Mouse (Mus musculus) lung, adult 18-20 months (tissue): Measurements from ENCODE around the gene Cacna1i.

Source experiments
- DNase-seq, 2 experiments: peaks; one replicate each; pipeline ENCODE4 v3.0.0; 2022; ENCODE audit warnings: mixed read lengths in 2 of 2

The Cacna1i gene

DNA sequence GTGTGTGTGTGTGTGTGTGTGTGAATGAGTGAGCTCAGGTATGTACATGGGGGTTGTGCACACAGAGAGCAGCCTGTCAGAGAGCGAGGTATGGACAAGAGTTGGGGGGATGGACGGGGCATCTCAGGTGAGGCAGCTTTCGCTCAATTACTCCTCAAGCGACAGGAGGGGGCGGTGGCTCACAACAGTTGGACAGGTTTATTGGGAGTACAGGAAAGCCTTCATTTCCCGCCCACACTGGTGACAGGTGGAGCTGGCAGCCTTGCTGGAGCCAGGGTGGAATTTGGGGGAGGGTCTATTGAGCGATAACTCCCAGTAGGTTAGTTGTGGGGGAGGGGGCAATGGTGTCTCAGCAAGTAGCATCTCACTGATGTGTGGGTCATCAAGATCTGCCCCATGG, 48.2 kb downstream of the Cacna1i start:
- no peak for DNase-seq

DNA sequence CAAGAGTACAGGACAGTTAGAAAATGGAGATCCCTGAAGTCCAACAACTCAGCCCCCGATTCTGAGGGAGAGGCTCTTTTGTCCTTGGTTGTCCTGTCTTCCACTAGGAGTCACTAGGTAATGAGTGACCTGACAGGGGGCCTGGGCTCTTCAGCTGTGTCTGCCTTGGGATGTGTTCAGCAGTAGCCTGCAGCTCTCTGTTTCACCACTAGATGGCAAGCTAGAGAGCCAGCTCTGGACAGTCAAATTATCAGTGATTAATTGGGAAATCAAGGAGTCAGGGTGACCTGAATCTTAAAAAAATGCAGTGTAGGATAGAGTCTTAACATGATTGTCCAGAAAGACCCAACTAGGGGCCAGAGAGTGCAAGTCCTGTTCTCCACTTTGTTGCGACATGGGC, 53.3 kb downstream of the Cacna1i start:
- DNase-seq = peak in 1 of 2 experiments; percentile 12

DNA sequence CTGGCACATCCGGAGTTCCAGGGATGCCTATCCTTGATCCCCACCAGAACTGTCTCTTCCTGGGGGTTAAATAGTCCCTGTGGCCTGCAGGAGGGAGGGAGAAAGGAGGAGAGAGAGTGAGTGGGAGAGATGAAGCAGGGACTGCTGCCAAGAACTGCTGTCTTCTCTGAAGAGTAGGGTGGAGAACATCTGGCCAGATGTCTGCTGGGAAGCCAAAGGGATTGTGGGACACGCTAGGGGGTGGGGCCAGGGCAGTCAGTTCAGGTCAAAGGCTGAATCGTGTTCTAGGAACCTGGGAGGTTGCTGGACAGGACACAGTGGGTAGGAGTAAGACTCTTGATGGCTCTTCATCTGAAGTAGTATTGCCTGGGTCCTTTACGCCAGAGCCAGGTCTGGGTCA, 55.4 kb downstream of the Cacna1i start:
- no peak for DNase-seq

DNA sequence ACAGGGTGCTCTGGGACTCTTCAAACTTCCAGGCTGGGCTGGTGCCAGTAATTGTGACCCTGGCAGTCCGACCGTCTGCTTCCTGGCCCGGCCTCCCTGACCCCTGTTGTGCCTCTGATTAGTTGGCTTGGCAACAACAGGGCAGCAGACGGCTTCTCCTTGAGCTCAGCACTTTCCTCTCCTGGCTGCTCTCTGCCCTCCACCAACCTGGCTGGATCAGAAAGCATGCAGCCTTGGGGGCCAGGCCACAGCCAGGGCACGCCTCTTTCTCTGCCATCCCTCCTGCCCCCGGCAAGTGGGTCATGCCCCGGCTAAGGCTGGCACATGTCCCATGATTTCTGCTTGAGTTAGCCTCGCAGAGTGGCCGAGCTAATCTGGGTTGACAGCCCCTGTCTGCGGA, 56.0 kb downstream of the Cacna1i start:
- DNase-seq = no peak

DNA sequence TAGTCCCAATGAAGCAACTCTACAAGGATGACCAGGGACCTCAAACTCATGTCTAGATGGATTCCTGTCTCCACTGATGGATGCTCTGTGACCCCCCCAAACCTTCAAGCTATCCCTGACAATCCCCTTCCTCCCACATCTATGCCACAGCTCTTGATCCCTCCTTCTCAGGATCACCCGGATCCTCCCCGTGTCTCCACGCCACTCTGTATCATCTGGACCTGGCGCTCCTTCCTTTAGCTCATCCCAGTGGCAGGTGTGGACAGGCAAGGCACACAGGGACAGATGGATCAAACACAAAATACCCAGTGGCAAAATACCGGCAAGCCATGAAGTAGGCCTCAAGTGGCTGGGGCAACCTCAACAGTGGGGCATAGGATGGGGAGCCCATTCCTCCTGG, 56.7 kb downstream of the Cacna1i start:
- DNase-seq = no peak

DNA sequence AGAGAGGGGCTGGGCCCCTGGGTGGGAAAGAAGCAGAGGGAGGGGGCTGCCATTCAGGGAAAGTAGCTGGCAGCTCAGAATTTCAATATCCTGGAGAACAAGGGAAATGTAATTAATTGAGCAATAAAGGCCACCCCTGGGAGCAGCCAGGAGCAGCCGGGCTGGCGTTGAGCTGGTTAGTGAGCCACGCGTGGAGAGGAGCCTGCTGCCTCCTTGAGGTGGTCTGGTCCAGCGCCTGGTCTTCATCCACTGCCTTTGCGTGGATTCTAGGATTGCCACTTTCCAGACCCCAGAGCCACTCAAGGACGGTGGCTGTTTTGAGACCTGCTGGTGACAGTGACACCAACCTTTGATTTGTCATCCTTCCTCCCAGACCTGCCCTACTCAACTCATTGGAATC, 59.5 kb downstream of the Cacna1i start:
- DNase-seq = no peak

DNA sequence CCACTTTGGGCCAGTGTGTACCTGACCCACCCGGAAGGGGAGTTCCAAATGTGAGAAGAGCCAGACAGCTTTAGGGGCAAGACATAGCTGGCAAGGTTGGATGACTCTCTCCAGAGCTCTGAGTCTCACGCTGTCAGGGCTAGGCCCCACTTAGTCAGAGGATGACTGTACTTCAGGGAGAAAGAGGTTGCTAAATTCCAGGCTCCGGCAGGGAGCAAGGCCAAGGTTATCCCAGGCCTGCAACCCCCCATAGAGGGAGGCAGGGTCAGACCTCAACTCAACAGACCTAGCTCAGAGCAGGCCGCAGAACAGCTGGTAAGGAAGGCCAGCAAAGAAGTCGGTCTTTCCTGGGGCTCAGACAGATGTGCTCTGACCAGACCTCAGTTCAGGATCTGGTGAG, 63.4 kb downstream of the Cacna1i start:
- DNase-seq = no peak

DNA sequence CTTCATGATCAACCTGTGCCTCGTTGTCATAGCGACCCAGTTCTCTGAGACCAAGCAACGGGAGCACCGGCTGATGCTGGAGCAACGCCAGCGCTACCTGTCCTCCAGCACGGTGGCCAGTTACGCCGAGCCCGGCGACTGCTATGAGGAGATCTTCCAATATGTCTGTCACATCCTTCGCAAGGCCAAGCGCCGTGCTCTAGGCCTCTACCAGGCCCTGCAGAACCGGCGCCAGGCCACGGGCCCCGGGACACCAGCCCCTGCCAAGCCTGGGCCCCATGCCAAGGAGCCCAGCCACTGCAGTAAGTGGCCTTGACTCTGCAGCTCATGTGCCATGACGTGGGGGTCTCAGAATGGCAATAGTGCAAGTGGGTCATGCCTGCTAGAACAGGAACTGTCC, 71.8 kb downstream of the Cacna1i start:
- DNase-seq = no peak

DNA sequence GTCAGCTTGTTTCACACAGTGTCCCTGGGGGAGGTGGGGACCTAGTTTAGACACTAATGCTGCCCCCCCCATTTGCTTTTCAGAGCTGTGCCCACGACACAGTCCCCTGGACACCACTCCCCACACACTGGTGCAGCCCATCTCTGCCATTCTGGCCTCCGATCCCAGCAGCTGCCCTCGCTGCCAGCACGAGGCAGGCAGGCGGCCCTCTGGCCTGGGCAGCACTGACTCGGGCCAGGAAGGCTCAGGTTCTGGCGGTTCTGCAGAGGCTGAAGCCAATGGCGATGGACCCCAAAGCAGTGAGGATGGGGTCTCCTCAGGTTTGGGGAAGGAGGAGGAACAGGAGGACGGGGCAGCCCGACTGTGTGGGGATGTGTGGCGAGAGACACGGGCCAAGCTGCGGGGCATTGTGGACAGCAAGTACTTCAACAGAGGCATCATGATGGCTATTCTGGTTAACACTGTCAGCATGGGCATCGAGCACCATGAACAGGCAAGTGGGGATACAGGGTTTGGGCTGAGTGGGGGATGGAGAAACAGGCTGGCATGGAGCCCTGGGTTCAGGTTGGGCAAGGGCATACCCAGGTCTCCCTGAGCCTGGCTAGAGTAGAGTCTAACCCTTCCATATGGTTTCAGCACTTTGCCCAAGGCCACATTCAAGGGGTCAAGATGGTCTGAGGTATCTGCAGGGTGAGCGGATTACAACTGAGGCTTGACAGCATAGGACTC, 74.9 kb downstream of the Cacna1i start:
- DNase-seq = no peak

DNA sequence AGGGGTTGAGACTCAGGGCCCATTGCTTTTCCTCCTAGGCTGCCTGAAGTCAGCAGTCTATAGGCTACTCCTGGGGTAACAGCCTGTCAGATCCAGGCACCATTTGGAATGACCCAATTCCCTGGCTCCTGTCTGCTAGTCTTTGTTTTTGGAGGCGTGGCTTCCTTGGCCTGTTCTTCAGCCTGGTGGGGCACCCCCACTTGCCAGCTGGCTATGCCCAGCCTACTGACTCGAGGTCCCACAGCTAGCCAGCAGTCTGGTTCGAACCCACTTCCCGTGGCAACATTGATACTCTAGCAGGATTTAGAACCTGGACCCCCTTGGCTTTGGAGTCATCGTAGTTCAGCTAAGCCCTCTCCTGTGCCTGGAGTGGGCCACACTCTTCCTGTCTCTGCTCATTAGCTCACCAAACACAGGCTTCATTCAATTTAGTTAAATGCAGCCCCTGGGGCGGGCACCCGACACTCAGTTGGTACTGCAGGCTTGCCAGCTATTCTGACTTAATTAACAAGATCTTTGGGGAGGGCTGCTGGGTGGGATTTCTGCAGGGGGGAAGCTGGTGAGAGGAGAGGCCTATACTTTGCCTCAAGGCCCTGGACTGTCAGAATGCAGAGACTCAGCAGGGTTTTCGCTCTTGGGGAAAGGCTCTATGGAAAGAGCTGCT, 75.6 kb downstream of the Cacna1i start:
- no peak for DNase-seq

DNA sequence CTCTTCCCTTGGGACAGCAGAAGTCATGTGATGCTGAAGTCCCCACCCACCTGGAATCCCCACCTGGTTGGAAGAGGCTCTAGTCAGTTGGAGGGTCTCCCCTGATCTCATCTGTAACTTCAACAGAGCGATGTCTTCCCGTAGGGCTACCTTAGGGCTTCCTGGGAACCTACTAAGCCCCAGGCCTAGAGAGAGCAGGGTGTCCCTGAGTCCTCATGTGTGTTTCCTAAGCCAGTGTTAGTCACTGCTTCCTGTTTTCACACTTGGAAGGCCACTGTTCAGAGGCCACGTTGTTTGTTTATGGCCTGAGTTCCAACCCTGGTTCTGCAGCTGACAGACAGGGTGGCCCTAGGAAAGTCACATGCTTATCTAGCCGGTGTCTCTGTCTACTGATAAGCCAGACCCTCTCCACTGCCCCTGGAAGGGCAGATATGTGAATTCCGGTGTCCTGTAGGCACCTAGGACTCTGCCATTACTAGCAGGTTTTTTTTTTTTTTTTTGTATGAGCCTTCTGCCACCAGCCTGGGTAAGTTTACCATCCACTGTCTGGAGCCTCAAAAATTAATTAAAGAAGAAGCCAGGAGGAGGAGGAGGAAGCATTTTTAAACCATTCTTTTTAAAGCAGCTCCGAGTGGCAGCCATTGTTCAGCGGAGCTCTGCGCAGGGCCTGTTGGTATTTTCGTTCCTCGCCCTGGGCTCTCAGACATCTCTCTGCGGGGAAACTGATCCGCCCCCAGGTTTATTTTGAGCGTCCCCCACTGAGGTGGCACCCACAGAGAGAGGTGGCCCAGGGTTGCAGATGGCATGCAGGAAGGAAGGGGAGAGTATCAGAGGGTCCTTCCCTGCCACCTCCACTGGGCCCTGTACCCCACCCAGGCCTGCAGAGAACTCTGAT, 77.0 kb downstream of the Cacna1i start:
- no peak for DNase-seq

DNA sequence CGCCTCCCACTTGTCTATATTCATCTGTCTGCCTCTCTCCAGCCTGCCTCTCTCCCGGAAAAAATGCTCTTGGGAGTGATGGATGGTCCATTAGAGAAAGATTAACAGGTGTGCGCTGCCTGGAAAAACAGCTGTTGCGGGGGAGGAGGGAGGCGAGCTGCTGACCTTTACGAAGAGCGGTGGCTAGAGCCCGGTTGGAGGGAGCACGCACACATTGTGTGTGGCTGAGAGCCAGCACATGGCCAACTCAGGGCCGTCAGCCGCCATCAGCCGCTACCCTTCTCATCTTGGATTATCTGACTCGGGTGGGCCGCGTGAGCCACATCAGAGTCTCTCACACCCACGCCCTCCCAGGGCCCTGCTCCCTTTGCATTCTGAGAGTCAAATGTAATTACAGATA, 79.9 kb downstream of the Cacna1i start:
- DNase-seq = no peak

DNA sequence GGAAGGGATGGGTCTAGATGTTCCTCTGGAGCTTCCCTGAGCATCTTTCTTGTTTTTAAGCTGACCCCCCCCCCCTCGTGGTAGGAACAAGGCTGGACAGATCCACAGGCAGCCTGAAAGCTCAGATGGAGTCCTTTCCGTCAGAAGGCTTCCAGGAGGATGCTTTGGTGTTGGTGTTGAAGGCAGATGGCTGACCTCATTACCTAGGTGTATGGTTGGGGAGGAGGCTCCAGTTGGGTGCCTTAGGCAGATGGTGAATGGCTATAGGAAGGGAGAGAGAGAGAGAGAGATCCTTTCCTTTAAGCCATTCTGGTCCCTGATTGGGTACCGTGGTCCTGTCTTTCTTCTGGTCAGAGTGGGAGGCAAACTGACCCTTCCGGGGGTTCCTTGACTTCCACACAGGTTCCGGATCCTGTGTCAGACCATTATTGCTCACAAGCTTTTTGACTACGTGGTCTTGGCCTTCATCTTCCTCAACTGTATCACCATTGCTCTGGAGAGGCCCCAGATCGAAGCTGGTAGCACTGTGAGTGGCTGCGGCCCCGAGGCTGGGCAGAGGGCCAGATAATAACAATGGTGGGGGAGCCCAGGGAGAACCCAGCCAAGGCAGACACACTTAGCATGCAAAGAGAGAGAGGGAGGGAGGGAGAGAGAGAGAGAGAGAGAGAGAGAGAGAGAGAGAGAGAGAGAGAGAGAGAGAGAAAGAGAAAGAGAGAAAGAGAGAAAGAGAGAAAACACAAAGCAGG, 86.4 kb downstream of the Cacna1i start:
- DNase-seq = no peak

DNA sequence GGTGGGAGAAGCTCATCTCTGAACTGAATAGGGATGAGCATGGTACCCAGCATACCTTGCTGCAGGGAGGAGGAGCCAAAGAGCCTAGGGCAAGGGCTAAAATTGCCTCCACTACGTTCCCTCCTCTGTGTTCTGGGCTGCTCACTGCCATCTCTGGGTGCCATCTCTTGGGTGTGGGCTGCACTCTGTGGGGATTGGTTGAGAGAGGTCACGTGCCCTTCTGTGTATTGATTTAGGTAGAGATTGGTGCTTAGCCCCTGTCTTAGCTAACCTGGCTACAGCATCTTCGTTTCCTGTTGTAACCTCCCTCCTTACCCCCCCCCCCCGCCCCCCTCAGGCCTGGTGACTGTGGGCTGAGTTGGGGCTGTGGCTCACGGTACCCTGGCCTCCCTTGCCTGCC, 87.8 kb downstream of the Cacna1i start:
- no peak for DNase-seq

DNA sequence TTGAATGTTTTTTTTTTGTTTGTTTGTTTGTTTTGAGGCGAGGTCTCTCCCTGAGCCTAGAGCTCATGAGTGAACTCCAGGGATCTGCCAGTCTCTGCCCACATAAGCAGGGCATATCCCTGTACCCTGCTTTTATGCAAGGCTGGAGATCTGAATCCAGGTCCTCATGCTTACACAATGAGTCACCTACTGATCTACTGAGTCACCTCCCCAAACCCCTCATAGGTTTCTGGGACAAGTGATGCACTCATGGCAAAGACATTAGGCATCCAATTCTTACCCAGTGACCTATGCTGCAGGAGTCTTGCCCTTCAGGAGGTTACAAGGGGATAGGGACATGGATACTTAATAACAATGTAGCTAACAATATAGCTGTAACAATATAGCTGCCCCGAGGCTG, 100.1 kb downstream of the Cacna1i start:
- no peak for DNase-seq

DNA sequence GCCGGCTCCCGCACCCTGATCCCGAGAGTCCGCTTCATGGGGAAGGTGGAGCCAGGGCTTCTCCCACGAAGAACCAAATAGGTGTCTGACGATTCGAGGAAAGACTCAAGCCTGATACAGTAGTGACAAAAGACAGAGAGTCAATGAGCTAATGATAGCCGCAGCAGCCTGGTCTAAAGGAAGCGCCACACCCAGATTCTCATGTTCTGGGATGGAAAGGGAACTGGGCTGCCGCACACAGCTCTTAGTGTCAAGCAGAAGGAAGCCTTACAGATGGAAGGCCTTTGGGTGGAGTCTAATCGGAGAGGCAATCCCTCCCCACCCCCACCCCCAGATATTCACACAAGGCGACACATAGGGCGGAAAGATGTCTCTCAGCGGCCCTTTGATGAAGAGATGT, 104.8 kb downstream of the Cacna1i start:
- DNase-seq = no peak

DNA sequence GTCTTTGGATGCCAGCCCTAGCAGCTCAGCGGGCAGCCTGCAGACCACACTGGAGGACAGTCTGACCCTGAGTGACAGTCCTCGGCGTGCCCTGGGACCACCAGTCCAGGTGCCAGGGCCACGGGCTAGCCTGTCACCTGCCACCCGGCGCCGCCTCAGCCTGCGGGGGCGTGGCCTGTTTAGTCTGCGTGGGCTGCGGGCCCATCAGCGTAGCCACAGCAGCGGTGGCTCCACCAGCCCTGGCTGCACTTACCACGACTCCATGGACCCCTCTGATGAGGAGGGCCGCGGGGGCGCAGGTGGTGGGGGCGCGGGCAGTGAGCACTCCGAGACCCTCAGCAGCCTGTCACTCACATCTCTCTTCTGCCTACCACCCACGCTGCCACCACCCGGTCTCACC, 108.0 kb downstream of the Cacna1i start:
- no peak for DNase-seq

DNA sequence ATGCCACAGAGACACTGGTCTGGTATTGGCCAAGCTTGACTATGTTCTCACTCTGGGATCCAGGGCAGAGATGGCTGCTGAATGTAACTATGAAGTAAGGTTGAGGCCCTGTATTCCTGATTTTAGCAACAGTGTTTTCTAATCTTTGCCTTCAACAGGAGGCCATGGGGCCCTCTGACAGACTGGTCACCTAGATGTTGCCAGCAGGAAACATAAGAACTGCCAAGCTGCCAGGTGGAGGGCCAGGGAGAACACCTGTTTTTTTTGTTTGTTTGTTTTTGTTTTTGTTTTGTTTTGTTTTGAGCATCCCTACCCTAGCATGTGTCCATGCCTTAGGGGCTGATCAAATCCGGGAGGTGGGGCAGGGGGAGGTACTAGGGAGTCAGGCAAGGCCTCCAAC, 112.4 kb downstream of the Cacna1i start:
- DNase-seq = no peak

DNA sequence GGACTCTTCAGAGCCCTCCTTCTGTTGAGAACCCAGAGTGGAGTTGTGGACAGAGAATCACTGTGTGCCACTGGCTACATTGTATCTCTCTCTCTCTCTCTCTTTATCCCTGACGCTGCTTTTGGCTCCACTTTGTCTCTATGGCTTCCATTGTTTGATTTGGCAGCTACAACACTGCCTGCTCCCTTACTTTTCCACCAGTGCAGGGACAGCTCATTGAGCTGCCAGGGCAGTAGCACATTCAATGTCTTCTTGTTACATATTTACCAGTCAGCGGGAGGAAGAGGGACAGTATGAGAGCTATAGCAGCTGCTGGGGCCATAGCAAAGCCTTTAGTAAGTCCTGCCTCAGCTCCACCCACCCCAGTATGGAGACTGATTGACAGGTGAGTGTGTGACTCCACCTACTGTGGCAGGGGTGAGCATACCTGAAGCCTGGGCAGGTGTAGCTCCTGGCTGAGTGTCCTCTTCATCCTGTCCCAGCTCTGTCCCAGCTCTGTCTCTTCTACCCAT, 114.4 kb downstream of the Cacna1i start:
- no peak for DNase-seq

DNA sequence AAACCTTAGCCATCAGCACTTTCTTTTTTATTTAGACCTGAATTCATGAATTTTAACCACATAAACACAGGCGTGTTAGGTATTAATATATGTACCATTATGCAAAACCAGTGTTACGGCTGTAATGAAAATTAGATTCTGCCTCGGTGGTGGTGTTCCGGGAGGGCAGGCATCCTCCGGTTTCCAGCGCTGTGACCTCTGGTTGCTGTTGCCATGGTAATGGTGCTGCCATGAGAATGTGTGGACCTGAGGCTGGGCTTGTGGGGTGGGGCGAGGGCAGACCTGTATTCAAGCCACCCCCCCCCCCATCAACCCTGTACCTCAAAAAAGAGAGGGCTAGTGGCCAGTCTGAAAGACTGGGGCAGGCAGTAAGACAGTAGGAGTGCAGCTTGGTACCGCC, 114.9 kb downstream of the Cacna1i start:
- no peak for DNase-seq

DNA sequence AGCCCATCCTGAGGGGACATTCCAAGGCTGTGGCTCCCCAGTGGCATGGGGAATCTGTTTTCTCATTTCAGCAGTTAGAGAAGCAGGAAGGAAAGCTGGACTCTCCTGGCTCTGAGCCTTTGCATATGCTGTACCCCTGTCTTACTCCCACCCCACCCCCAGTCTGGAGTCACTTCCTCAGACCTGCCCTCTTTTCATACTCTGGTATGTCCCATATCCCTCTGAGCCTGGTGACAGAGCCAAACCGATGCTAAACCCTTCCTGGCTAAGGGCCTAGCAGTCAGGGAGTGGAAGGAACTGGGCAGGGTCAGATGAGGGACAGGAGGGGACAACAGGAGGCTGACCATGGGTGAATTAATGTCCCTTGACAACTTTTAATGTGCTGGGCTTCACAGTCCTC, 120.8 kb downstream of the Cacna1i start:
- DNase-seq = peak in 1 of 2 experiments; percentile 5

DNA sequence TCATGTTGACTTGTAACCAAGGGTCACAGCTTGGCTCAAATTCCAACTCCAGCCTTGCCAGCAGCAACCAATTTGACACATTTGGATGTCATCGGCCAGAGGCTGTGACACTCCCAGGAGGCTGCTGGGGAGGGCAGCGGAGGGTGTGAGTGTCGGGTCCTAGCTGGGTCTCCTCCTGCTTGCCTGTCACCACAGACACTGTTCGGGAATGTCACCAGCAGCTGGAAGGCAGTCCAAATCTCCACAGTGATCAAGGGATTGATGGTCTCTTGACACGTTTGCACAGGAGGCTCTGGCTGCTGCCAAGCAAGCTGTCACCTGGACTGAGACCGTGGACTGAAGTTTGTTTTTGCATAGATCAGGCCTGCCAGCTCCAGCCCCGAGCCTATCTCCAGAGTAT, 123.6 kb downstream of the Cacna1i start:
- DNase-seq = no peak

DNA sequence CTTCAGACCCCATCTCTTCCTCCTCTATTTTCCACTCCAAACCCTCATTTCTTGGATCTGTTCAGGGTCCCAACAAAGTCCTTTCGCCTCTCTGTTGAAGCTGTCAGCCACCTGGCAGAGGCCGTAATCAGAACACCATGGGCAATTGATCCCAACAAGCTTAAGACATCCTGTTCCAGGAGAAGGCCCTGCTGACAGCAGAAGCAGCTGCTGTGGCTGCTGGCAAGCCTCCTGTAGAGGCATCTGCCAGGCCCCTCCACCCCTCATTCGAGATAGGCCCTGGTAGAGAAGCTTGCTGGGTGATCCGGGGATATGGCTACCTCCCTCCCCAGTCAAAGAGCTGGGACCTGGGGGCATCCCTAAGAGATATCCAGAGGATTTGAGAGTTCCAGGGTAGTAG, 126.0 kb downstream of the Cacna1i start:
- DNase-seq = no peak
